Mouse (Mus musculus) 3T3-L1 (cell line): ENCODE measurements at regions not wholly inside any gene's neighbourhood (a gene's known extent, or its start where the extent isn't known, plus 50 kb on each side); places are given as distances from the start of the nearest gene placed in this dataset.
A peak's percentile ranks its signal among the peaks of the same experiment; 100 is the strongest.

ENCODE experiments used
- DNase-seq: peaks from one replicate; pipeline ENCODE4 v3.0.0-alpha.2; 2015; ENCODE audit warnings: low read depth, low spot score

- DNase-seq = no peak
Measured at GRCm38 (mm10) chr9:93969691-93970284, 568.1 kb downstream of the 1190002N15Rik start.

- no peak for DNase-seq
Measured at GRCm38 (mm10) chr9:93969118-93969517, 568.8 kb downstream of the 1190002N15Rik start.

- no peak for DNase-seq
Measured at GRCm38 (mm10) chr9:93955235-93956040, 582.4 kb downstream of the 1190002N15Rik start.

DNA sequence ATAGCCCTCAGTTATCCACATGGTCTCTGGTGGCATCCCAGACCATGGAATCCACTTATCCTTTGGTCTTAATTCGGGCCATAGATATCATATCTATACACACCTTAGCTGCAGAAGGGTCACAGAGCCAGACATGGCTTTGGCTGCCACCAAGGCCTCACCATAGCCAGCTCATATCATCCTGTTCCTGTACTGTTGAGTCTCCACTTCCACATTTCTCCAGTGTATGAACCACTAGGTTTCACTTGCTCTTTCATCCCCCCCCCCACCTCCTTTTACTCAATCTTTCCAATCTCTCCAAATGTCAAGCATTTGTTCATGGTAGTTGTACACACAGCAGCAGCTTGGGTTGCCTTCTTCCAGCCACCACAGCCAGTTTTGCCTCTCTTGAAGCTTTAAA is 589.2 kb downstream of the 1190002N15Rik start:
- no peak for DNase-seq

DNA sequence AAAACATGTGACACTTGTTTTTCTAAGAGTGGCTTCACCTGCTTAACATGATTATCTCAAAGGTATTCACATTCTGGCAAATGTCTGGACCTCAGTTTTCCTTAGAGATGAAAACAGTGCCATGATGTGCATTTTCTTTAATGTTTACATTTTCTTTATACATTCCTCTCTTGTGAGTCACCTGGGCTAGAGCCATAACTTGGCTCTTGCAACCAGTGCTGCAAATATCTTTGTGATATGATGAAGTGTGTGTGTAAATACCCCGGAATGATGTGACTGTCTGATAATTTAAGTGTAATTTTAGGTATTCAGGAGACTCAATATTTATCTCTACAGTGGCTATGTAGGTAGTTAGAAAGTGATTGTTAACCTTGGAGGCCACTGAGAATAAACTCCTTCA is 590.8 kb downstream of the 1190002N15Rik start:
- DNase-seq = peak; percentile 67

DNA sequence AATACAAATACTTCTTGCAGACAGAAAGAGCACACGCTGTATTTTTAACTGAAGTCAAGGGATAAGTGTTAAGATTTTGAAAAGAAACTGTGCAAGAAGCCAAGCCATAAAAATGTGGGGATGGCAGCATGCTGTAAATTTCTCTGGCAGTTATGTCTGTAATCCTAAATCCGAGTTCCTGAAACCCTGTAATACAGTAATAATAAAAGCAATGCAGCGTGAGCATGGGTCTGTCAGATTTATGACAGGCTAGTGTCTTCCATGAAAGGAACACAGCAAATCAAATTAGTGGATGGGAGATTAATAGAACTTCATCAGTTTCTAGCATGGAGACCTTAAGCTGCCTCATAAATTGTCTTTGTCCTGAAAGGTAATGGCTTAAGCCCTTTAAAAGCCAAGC is 597.7 kb downstream of the 1190002N15Rik start:
- DNase-seq = no peak

- no peak for DNase-seq
Measured at GRCm38 (mm10) chr9:93930684-93931083, 607.2 kb downstream of the 1190002N15Rik start.

- DNase-seq = no peak
Measured at GRCm38 (mm10) chr9:93889256-93889655, 648.6 kb downstream of the 1190002N15Rik start.

DNA sequence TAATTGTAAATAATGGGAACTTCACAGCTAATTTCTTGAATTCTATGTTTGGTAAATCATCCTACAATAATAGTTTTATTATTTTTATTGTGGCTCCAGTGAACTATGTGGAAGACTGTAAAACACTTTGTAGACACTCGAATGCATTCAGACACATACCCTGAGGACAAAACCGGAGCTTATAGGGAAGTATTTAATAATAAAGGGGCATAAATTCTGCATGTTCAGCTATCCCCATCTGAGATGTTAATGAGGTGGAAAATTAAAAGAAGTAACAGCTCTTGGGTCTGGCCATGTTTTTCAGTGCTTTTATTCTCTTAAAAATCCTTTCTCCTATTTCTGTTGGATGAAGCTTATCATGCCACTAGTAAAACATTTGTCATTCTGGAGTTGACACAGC is 657.8 kb downstream of the 1190002N15Rik start:
- DNase-seq = no peak

GRCm38 (mm10) chr9:93879572-93879971 is 658.3 kb downstream of the 1190002N15Rik start:
- no peak for DNase-seq

GRCm38 (mm10) chr9:93870778-93871177 is 667.1 kb downstream of the 1190002N15Rik start:
- DNase-seq = no peak

- no peak for DNase-seq
Measured at GRCm38 (mm10) chr9:93857937-93858336, 679.9 kb downstream of the 1190002N15Rik start.

GRCm38 (mm10) chr9:93846411-93846810 is 691.5 kb downstream of the 1190002N15Rik start:
- no peak for DNase-seq

- DNase-seq = peak; percentile 6
Measured at GRCm38 (mm10) chr9:93843869-93844268, 694.0 kb downstream of the 1190002N15Rik start.
